Mouse (Mus musculus) lung, embryonic 14.5 days (tissue): ENCODE results near the gene Gm4869. TPM values are rescaled to one million over a fixed set of nuclear protein-coding genes. Genes with fewer than 3 reads are reported as not detected.

ENCODE experiments used
- ATAC-seq: fragments of 200-750 bp; cut with Nextera tagmentation; 2 replicates; pipeline ENCODE4 v1.8.0; 2017; ENCODE audit warnings: mild to moderate bottlenecking, moderate TSS enrichment, moderate library complexity; ENCODE audit not compliant: insufficient read depth
- DNase-seq: peaks from one replicate; pipeline ENCODE4 v3.0.0-alpha.2; 2015
- H3K27ac ChIP-seq: fragments of 300-500 bp; sonication (generic); 2 replicates; pipeline ENCODE4 v1.5.1; 2014; ENCODE audit warnings: low read depth, mild to moderate bottlenecking, moderate library complexity
- H3K27me3 ChIP-seq: fragments of 300-500 bp; sonication (generic); 2 replicates; pipeline ENCODE4 v1.6.1; 2014; ENCODE audit warnings: low read length, control low read depth; ENCODE audit not compliant: insufficient read depth
- H3K36me3 ChIP-seq: fragments of 300-500 bp; sonication (generic); 2 replicates; pipeline ENCODE4 v1.6.1; 2014; ENCODE audit warnings: control low read depth; ENCODE audit not compliant: insufficient read depth
- H3K4me1 ChIP-seq: fragments of 300-500 bp; sonication (generic); 2 replicates; pipeline ENCODE4 v1.6.1; 2014; ENCODE audit warnings: antibody characterized with exemption, control low read depth; ENCODE audit not compliant: insufficient read depth
- H3K4me2 ChIP-seq: fragments of 300-500 bp; sonication (generic); 2 replicates; pipeline ENCODE4 v1.6.1; 2014; ENCODE audit warnings: mild to moderate bottlenecking
- H3K4me3 ChIP-seq: fragments of 300-500 bp; sonication (generic); 2 replicates; pipeline ENCODE4 v1.5.1; 2014; ENCODE audit warnings: low read depth, low read length
- H3K9ac ChIP-seq: fragments of 300-500 bp; sonication (generic); 2 replicates; pipeline ENCODE4 v1.6.1; 2014
- H3K9me3 ChIP-seq: fragments of 300-500 bp; sonication (generic); 2 replicates; pipeline ENCODE4 v1.6.1; 2016; ENCODE audit warnings: low read depth, low read length, control low read depth
- CTCF ChIP-seq: IDR thresholded peaks from 2 replicates; pipeline ENCODE4 v1.5.1; 2016; ENCODE audit warnings: antibody characterized with exemption, low read depth
- WGBS: fragments of 180-500 bp; shearing (Covaris S2); extraction: QIAGEN DNeasy Blood & Tissue Kit; methylation state at CpG from one replicate; pipeline ENCODE4 v1.1.7; 2014; 5-methylcytosine and 5-hydroxymethylcytosine counted together
- polyA plus RNA-seq: library from polyadenylated mRNA; unstranded; fragments of >200 nt; fragmentation: Nextera tagmentation; extraction: Ambion mirVana; gene quantifications from 2 replicates; pipeline ENCODE4 v1.2.1, GENCODE M21; 2014

Gene Gm4869
- polyA plus RNA-seq, 1 experiment from 2014 or later = not detected

- H3K36me3 ChIP-seq = no peaks in the 10 kb centered on the region
- DNase-seq (no peak), ATAC-seq (no peak)
- H3K9me3 ChIP-seq = no peaks in the 10 kb centered on the region
- WGBS = 48% methylated on average over 9 of the region's 9 CpGs
- H3K27ac ChIP-seq = peak overlapping the region; percentile 60; the same call in 1 of the 2 replicates
- peak overlapping the region; percentile 16; the same call in 1 of the 2 replicates for H3K9ac ChIP-seq
- H3K27me3 ChIP-seq = no peaks in the 10 kb centered on the region
- no peak overlapping the region for H3K4me3 ChIP-seq
- H3K4me1 ChIP-seq = peaks cover 8% of the 10 kb centered on the region
- no peak for TF ChIP-seq CTCF
- H3K4me2 ChIP-seq = peak overlapping the region; percentile 44; the same call in 1 of the 2 replicates
Measured at GRCm38 (mm10) chr5:140509204-140509603, 63.8 kb downstream of the Gm4869 start.

- Histone ChIP-seq H3K36me3 (no peaks in the 10 kb centered on the region), H3K27ac (no peak overlapping the region), H3K27me3 (no peaks in the 10 kb centered on the region), H3K4me2 (no peak overlapping the region), H3K9me3 (no peaks in the 10 kb centered on the region), H3K9ac (no peak overlapping the region), H3K4me3 (no peak overlapping the region), H3K4me1 (peaks cover 15% of the 10 kb centered on the region)
- 52% methylated on average over 27 of the region's 27 CpGs for WGBS
- ATAC-seq (no peak), DNase-seq (no peak)
- TF ChIP-seq CTCF = no peak
Measured at GRCm38 (mm10) chr5:140510012-140511000, 64.9 kb downstream of the Gm4869 start.

GRCm38 (mm10) chr5:140513921-140514320, 68.5 kb downstream of the Gm4869 start:
- 0 out of 2 replicates have a peak, but pooled peaks cover 10% of the 10 kb centered on the region for H3K4me1 ChIP-seq
- WGBS = 80% methylated on average over 8 of the region's 8 CpGs
- TF ChIP-seq CTCF = no peak
- ATAC-seq = no peak
- H3K9me3 ChIP-seq = no peaks in the 10 kb centered on the region
- DNase-seq = no peak
- H3K27me3 ChIP-seq = no peaks in the 10 kb centered on the region
- no peak overlapping the region for H3K4me2 ChIP-seq
- H3K27ac ChIP-seq = peak overlapping the region; percentile 65; the same call in 1 of the 2 replicates
- H3K36me3 ChIP-seq = no peaks in the 10 kb centered on the region
- H3K4me3 ChIP-seq = no peak overlapping the region
- H3K9ac ChIP-seq = no peak overlapping the region

- DNase-seq = peak; percentile 61
- Histone ChIP-seq H3K27ac (peak overlapping the region; percentile 65), H3K4me3 (no peak overlapping the region), H3K9me3 (no peaks in the 10 kb centered on the region), H3K9ac (no peak overlapping the region), H3K4me2 (no peak overlapping the region), H3K27me3 (no peaks in the 10 kb centered on the region), H3K36me3 (peaks cover 3% of the 10 kb centered on the region; the same call in 1 of the 2 replicates), H3K4me1 (0 out of 2 replicates have a peak, but pooled peaks cover 10% of the 10 kb centered on the region)
- TF ChIP-seq CTCF = no peak
- 20% methylated on average over 7 of the region's 7 CpGs for WGBS
- peak; percentile 67 for ATAC-seq
Measured at GRCm38 (mm10) chr5:140514799-140515486, 69.5 kb downstream of the Gm4869 start.

GRCm38 (mm10) chr5:140517159-140517920, 71.9 kb downstream of the Gm4869 start:
- H3K36me3 ChIP-seq = peaks cover 3% of the 10 kb centered on the region; the same call in 1 of the 2 replicates
- WGBS = 84% methylated on average over 21 of the region's 21 CpGs
- no peak overlapping the region for H3K4me2 ChIP-seq
- H3K4me3 ChIP-seq = no peak overlapping the region
- no peak for TF ChIP-seq CTCF
- H3K9ac ChIP-seq = no peak overlapping the region; the same call in 1 of the 2 replicates
- no peak for DNase-seq
- H3K9me3 ChIP-seq = no peaks in the 10 kb centered on the region
- H3K4me1 ChIP-seq = 0 out of 2 replicates have a peak, but pooled peaks cover 10% of the 10 kb centered on the region
- no peak overlapping the region for H3K27ac ChIP-seq
- H3K27me3 ChIP-seq = no peaks in the 10 kb centered on the region
- no peak for ATAC-seq

- no peaks in the 10 kb centered on the region for H3K27me3 ChIP-seq
- 43% methylated on average over 4 of the region's 4 CpGs for WGBS
- no peak overlapping the region for H3K4me3 ChIP-seq
- no peak overlapping the region for H3K9ac ChIP-seq
- ATAC-seq (no peak), DNase-seq (no peak)
- H3K4me2 ChIP-seq = no peak overlapping the region
- no peaks in the 10 kb centered on the region for H3K9me3 ChIP-seq
- no peak for TF ChIP-seq CTCF
- H3K36me3 ChIP-seq = peaks cover 3% of the 10 kb centered on the region; the same call in 1 of the 2 replicates
- 0 out of 2 replicates have a peak, but pooled peaks cover 10% of the 10 kb centered on the region for H3K4me1 ChIP-seq
- H3K27ac ChIP-seq = no peak overlapping the region
Measured at GRCm38 (mm10) chr5:140517921-140518230, 72.4 kb downstream of the Gm4869 start.
